Mouse (Mus musculus): ENCODE results near the gene Lrmda. TPM values are rescaled to one million over a fixed set of nuclear protein-coding genes. Genes with fewer than 3 reads are reported as not detected.

The Lrmda gene
- polyA plus RNA-seq, 1 experiment, result not detected

- no peak for TF ChIP-seq POLR2A (IDR thresholded peaks at IDR 0.05; ENCODE audit: low read depth, low read length)
Observed at GRCm38 (mm10) chr14:22666437-22666836, 646.9 kb downstream of the Lrmda start.

GRCm38 (mm10) chr14:22668302-22668701, 648.8 kb downstream of the Lrmda start:
- no peaks in the 10 kb centered on the region for H3K27me3 ChIP-seq (ENCODE audit: control insufficient read depth, insufficient read depth, low read length)
- 55% methylated on average over 8 of the region's 8 CpGs for WGBS
- no peaks in the 10 kb centered on the region for H3K36me3 ChIP-seq (ENCODE audit: control insufficient read depth, insufficient read depth, low read length)
- no peak for TF ChIP-seq POLR2A (IDR thresholded peaks at IDR 0.05; ENCODE audit: low read depth, low read length)
- no peak for TF ChIP-seq CTCF (IDR thresholded peaks at IDR 0.05; ENCODE audit: extremely low read depth, insufficient read length, insufficient replicate concordance, low read depth, low read length)
- no peak overlapping the region for H3K4me3 ChIP-seq (ENCODE audit: low read depth, low read length)
- H3K27ac ChIP-seq (ENCODE audit: insufficient read depth, low read depth, low read length), result no peak overlapping the region
- H3K4me1 ChIP-seq (ENCODE audit: control insufficient read depth, insufficient read depth, insufficient read length, low read length), result no peaks in the 10 kb centered on the region

More at GRCm38 (mm10) chr14:22666437-22666836, 646.9 kb downstream of the Lrmda start:
- 88% methylated on average over 3 of the region's 3 CpGs for WGBS
- Histone ChIP-seq H3K4me1 (ENCODE audit: control insufficient read depth, insufficient read depth, insufficient read length, low read length) (no peaks in the 10 kb centered on the region), H3K36me3 (ENCODE audit: control insufficient read depth, insufficient read depth, low read length) (no peaks in the 10 kb centered on the region), H3K27ac (ENCODE audit: insufficient read depth, low read depth, low read length) (no peak overlapping the region), H3K4me3 (ENCODE audit: low read depth, low read length) (no peak overlapping the region), H3K27me3 (ENCODE audit: control insufficient read depth, insufficient read depth, low read length) (no peaks in the 10 kb centered on the region)

GRCm38 (mm10) chr14:22668711-22669110, 649.2 kb downstream of the Lrmda start:
- 49% methylated on average over 6 of the region's 6 CpGs for WGBS
- Histone ChIP-seq H3K4me3 (ENCODE audit: low read depth, low read length) (no peak overlapping the region), H3K27me3 (ENCODE audit: control insufficient read depth, insufficient read depth, low read length) (no peaks in the 10 kb centered on the region), H3K36me3 (ENCODE audit: control insufficient read depth, insufficient read depth, low read length) (no peaks in the 10 kb centered on the region), H3K27ac (ENCODE audit: insufficient read depth, low read depth, low read length) (no peak overlapping the region), H3K4me1 (ENCODE audit: control insufficient read depth, insufficient read depth, insufficient read length, low read length) (no peaks in the 10 kb centered on the region)
- TF ChIP-seq CTCF (IDR thresholded peaks at IDR 0.05; ENCODE audit: extremely low read depth, insufficient read length, insufficient replicate concordance, low read depth, low read length) (no peak), POLR2A (IDR thresholded peaks at IDR 0.05; ENCODE audit: low read depth, low read length) (no peak)

- TF ChIP-seq CTCF (IDR thresholded peaks at IDR 0.05; ENCODE audit: extremely low read depth, insufficient read length, insufficient replicate concordance, low read depth, low read length) (no peak), POLR2A (IDR thresholded peaks at IDR 0.05; ENCODE audit: low read depth, low read length) (no peak)
- no peaks in the 10 kb centered on the region for H3K27me3 ChIP-seq (ENCODE audit: control insufficient read depth, insufficient read depth, low read length)
- H3K36me3 ChIP-seq (ENCODE audit: control insufficient read depth, insufficient read depth, low read length), result no peaks in the 10 kb centered on the region
- no peak overlapping the region for H3K27ac ChIP-seq (ENCODE audit: insufficient read depth, low read depth, low read length)
- WGBS, result 64% methylated on average over 5 of the region's 5 CpGs
- H3K4me3 ChIP-seq (ENCODE audit: low read depth, low read length), result no peak overlapping the region
- no peaks in the 10 kb centered on the region for H3K4me1 ChIP-seq (ENCODE audit: control insufficient read depth, insufficient read depth, insufficient read length, low read length)
Observed at GRCm38 (mm10) chr14:22673581-22673980, 654.1 kb downstream of the Lrmda start.

DNA sequence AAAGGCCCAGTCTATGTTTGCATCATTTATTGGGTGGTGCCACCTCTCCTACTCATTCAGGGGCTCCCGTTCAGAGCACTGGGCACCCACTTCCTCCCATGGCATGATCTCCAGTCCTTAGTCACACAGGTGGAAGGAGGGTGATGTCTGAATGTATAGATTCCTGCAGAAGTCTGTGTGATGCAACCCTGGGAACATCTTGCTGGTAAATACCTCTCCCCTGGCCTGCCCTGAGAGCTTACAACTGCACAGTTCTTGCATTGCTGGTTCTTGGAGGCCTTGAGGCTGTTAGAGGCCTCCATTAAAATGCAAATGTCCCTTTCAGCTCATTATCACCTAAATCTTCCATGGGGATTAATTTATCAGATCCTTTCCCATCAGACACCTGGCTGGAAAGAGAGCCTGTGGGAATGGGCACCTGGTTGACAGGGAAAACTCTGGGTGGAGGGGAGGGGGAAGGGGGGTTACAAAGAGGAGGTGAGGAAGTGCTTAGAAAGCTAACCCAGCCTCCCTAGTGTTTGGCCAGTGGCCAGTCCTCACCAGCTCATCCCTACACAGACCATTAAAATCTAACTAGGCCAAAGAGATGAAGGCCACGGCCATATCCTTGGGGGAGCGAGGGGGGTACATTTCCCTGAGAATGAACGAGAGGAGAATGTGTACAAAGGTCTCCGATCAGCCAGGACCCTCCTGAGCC, 659.6 kb downstream of the Lrmda start:
- no peaks in the 10 kb centered on the region for H3K27me3 ChIP-seq (ENCODE audit: control insufficient read depth, insufficient read depth, low read length)
- H3K27ac ChIP-seq (ENCODE audit: insufficient read depth, low read depth, low read length), result no peak overlapping the region
- H3K36me3 ChIP-seq (ENCODE audit: control insufficient read depth, insufficient read depth, low read length), result no peaks in the 10 kb centered on the region
- WGBS, result 90% methylated on average over 5 of the region's 5 CpGs
- H3K4me1 ChIP-seq (ENCODE audit: control insufficient read depth, insufficient read depth, insufficient read length, low read length), result no peaks in the 10 kb centered on the region
- TF ChIP-seq CTCF (IDR thresholded peaks at IDR 0.05; ENCODE audit: extremely low read depth, insufficient read length, insufficient replicate concordance, low read depth, low read length) (no peak), POLR2A (IDR thresholded peaks at IDR 0.05; ENCODE audit: low read depth, low read length) (no peak)
- no peak overlapping the region for H3K4me3 ChIP-seq (ENCODE audit: low read depth, low read length)

DNA sequence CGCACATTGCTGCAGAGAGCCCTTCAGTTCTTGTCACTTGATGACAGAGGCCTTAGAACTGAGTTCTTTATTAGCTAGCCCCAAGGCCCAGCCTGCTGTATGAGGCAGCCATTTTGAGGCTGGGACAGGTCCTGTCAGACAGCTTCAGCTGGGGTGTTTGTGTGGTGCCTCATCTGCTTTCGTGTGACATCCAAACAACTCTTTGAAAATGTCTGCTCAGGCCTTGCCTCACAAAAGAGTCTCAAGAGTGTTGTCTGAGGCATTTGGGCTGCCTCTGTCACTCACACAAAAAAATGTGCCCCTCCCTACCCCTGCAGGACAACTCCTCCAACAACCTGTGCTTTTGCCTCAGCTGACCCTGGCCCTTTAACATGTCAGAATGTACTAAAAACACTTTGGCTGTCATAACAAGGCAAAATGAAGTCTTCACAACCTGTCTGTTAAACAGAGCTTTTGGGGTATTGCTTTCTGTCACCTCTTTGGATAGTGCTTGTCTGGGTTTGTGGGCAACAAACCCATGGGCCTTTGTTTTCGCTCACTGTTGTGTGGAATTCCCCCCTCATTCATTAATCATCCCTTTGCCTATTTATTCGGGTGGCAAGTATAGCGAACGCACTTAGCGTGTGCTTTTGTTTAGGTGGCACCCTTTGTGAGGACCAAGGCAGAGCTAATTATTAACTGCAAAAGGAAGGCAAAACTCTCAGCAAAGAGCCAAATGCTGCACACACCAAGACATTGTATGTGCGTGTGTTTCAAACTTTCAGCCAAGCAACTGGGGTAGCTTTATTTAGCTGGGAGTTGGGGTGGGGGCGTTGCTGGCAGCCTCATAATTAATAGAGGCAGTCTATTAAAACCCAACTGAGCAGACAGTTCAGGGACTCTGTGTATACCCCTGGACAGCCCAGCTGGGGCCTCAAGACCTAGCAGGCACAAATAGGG, 660.5 kb downstream of the Lrmda start:
- Histone ChIP-seq H3K27me3 (ENCODE audit: control insufficient read depth, insufficient read depth, low read length) (no peaks in the 10 kb centered on the region), H3K27ac (ENCODE audit: insufficient read depth, low read depth, low read length) (no peak overlapping the region), H3K4me1 (ENCODE audit: control insufficient read depth, insufficient read depth, insufficient read length, low read length) (no peaks in the 10 kb centered on the region), H3K36me3 (ENCODE audit: control insufficient read depth, insufficient read depth, low read length) (no peaks in the 10 kb centered on the region), H3K4me3 (ENCODE audit: low read depth, low read length) (no peak overlapping the region)
- TF ChIP-seq POLR2A (IDR thresholded peaks at IDR 0.05; ENCODE audit: low read depth, low read length), result no peak
- TF ChIP-seq CTCF (IDR thresholded peaks at IDR 0.05; ENCODE audit: extremely low read depth, insufficient read length, insufficient replicate concordance, low read depth, low read length), result no peak
- 50% methylated on average over 9 of the region's 9 CpGs for WGBS

DNA sequence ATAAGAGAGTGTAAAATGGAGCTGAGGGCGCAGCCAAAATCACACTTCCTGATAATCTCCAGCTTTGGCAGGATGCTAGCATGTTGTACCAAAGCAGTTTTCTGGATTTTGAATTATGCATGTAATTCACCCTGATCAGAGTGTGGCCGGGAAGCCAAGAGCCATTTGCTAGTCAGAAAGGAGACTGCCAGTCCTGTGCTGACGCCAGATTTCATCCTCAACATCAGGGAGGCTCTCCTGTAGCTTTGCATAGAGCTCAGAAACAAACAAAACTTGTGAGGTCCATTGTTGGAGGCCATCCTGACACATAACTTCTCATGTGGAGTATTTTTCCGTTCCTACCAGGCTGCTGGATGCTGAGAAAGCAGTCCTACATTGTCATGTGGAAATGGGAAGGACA, 667.4 kb downstream of the Lrmda start:
- Histone ChIP-seq H3K4me1 (ENCODE audit: control insufficient read depth, insufficient read depth, insufficient read length, low read length) (no peaks in the 10 kb centered on the region), H3K36me3 (ENCODE audit: control insufficient read depth, insufficient read depth, low read length) (no peaks in the 10 kb centered on the region), H3K27me3 (ENCODE audit: control insufficient read depth, insufficient read depth, low read length) (no peaks in the 10 kb centered on the region), H3K4me3 (ENCODE audit: low read depth, low read length) (no peak overlapping the region), H3K27ac (ENCODE audit: insufficient read depth, low read depth, low read length) (no peak overlapping the region)
- 63% methylated on average over 4 of the region's 4 CpGs for whole genome bisulfite sequencing
- no peak for TF ChIP-seq POLR2A (IDR thresholded peaks at IDR 0.05; ENCODE audit: low read depth, low read length)
- no peak for TF ChIP-seq CTCF (IDR thresholded peaks at IDR 0.05; ENCODE audit: extremely low read depth, insufficient read length, insufficient replicate concordance, low read depth, low read length)
